Mouse (Mus musculus) limb, embryonic 15.5 days (tissue): ENCODE measurements around the gene Sdhb. TPM values are rescaled to one million over a fixed set of nuclear protein-coding genes. Genes with fewer than 3 reads are reported as not detected.

Experiments used
- ATAC-seq: fragments of 200-750 bp; cut with Nextera tagmentation; 2 replicates; pipeline ENCODE4 v1.8.0; 2017; ENCODE audit warnings: low read depth, moderate TSS enrichment; ENCODE audit not compliant: insufficient number of reproducible peaks, low FRiP score, low TSS enrichment
- H3K27ac ChIP-seq: fragments of 300-500 bp; sonication (generic); 2 replicates; pipeline ENCODE4 v1.5.1; 2015; ENCODE audit warnings: moderate library complexity, mild to moderate bottlenecking, inconsistent platforms
- H3K27me3 ChIP-seq: fragments of 300-500 bp; sonication (generic); 2 replicates; pipeline ENCODE4 v1.6.1; 2015; ENCODE audit warnings: inconsistent platforms
- H3K36me3 ChIP-seq: fragments of 300-500 bp; sonication (generic); 2 replicates; pipeline ENCODE4 v1.6.1; 2015; ENCODE audit warnings: inconsistent platforms
- H3K4me1 ChIP-seq: fragments of 300-500 bp; sonication (generic); 2 replicates; pipeline ENCODE4 v1.6.1; 2015; ENCODE audit warnings: inconsistent platforms
- H3K4me2 ChIP-seq: fragments of 300-500 bp; sonication (generic); 2 replicates; pipeline ENCODE4 v1.6.1; 2015; ENCODE audit warnings: mild to moderate bottlenecking, inconsistent platforms
- H3K4me3 ChIP-seq: fragments of 300-500 bp; sonication (generic); 2 replicates; pipeline ENCODE4 v1.5.1; 2015; ENCODE audit warnings: mild to moderate bottlenecking, inconsistent platforms
- H3K9ac ChIP-seq: fragments of 300-500 bp; sonication (generic); 2 replicates; pipeline ENCODE4 v1.6.1; 2015; ENCODE audit warnings: inconsistent platforms
- H3K9me3 ChIP-seq: fragments of 300-500 bp; sonication (generic); 2 replicates; pipeline ENCODE4 v1.6.1; 2016; ENCODE audit warnings: inconsistent platforms
- WGBS: fragments of 180-500 bp; shearing (Covaris S2); methylation state at CpG from one replicate; pipeline ENCODE4 v1.1.7; 2015; 5-methylcytosine and 5-hydroxymethylcytosine counted together
- polyA plus RNA-seq: library from polyadenylated mRNA; unstranded; fragments of >200 nt; fragmentation: Nextera tagmentation; extraction: Ambion mirVana; gene quantifications from 2 replicates; pipeline ENCODE4 v1.2.1, GENCODE M21; 2015

The Sdhb gene
- polyA plus RNA-seq, 1 experiment from 2014 or later, result 333 TPM

- Histone ChIP-seq H3K27ac (no peak overlapping the region), H3K36me3 (peaks cover 19% of the 10 kb centered on the region), H3K9me3 (no peaks in the 10 kb centered on the region), H3K4me3 (no peak overlapping the region), H3K9ac (no peak overlapping the region), H3K4me1 (peaks cover 33% of the 10 kb centered on the region), H3K27me3 (no peaks in the 10 kb centered on the region), H3K4me2 (no peak overlapping the region)
- no peak for ATAC-seq
- WGBS, result 38% methylated on average over 5 of the region's 5 CpGs
These were observed 1.9 kb downstream of the Sdhb start for GRCm38 (mm10) chr4:140962950-140963349.

- Histone ChIP-seq H3K27me3 (no peaks in the 10 kb centered on the region), H3K36me3 (peaks cover 29% of the 10 kb centered on the region), H3K4me2 (no peak overlapping the region), H3K9ac (no peak overlapping the region), H3K27ac (no peak overlapping the region), H3K9me3 (no peaks in the 10 kb centered on the region), H3K4me3 (no peak overlapping the region), H3K4me1 (peaks cover 29% of the 10 kb centered on the region)
- ATAC-seq, result no peak
- WGBS, result 80% methylated on average over 9 of the region's 9 CpGs
These were observed 3.1 kb downstream of the Sdhb start for GRCm38 (mm10) chr4:140963941-140964597.

- Histone ChIP-seq H3K9me3 (no peaks in the 10 kb centered on the region), H3K4me1 (peaks cover 29% of the 10 kb centered on the region), H3K9ac (no peak overlapping the region), H3K27me3 (no peaks in the 10 kb centered on the region), H3K27ac (no peak overlapping the region), H3K4me3 (no peak overlapping the region), H3K36me3 (peaks cover 31% of the 10 kb centered on the region), H3K4me2 (no peak overlapping the region)
- WGBS, result 18% methylated on average over 7 of the region's 7 CpGs
- no peak for ATAC-seq
These were observed 3.6 kb downstream of the Sdhb start for GRCm38 (mm10) chr4:140964620-140965019.

GRCm38 (mm10) chr4:140967386-140968159 is 6.6 kb downstream of the Sdhb start:
- no peaks in the 10 kb centered on the region for H3K9me3 ChIP-seq
- H3K4me1 ChIP-seq, result peaks cover 11% of the 10 kb centered on the region
- no peak overlapping the region for H3K27ac ChIP-seq
- peaks cover 59% of the 10 kb centered on the region for H3K36me3 ChIP-seq
- H3K4me3 ChIP-seq, result no peak overlapping the region
- 85% methylated on average over 11 of the region's 11 CpGs for WGBS
- no peak for ATAC-seq
- no peak overlapping the region for H3K9ac ChIP-seq
- H3K27me3 ChIP-seq, result no peaks in the 10 kb centered on the region
- no peak overlapping the region for H3K4me2 ChIP-seq

GRCm38 (mm10) chr4:140971691-140972090 is 10.7 kb downstream of the Sdhb start:
- 87% methylated on average over 13 of the region's 13 CpGs for WGBS

GRCm38 (mm10) chr4:140974408-140974807 is 13.4 kb downstream of the Sdhb start:
- Histone ChIP-seq H3K27ac (no peak overlapping the region), H3K4me3 (no peak overlapping the region), H3K27me3 (no peaks in the 10 kb centered on the region), H3K4me1 (no peaks in the 10 kb centered on the region), H3K9ac (no peak overlapping the region), H3K36me3 (peaks cover 95% of the 10 kb centered on the region), H3K4me2 (no peak overlapping the region), H3K9me3 (no peaks in the 10 kb centered on the region)
- WGBS, result 94% methylated on average over 6 of the region's 6 CpGs
- no peak for ATAC-seq

More at GRCm38 (mm10) chr4:140971691-140972090, 10.7 kb downstream of the Sdhb start:
- no peak for ATAC-seq
- H3K4me3 ChIP-seq, result no peak overlapping the region
- no peak overlapping the region for H3K27ac ChIP-seq
- no peaks in the 10 kb centered on the region for H3K9me3 ChIP-seq
- H3K4me1 ChIP-seq, result no peaks in the 10 kb centered on the region
- peaks cover 90% of the 10 kb centered on the region for H3K36me3 ChIP-seq
- no peak overlapping the region for H3K9ac ChIP-seq
- H3K4me2 ChIP-seq, result no peak overlapping the region
- no peaks in the 10 kb centered on the region for H3K27me3 ChIP-seq

GRCm38 (mm10) chr4:140975356-140975755 is 14.4 kb downstream of the Sdhb start:
- WGBS, result 94% methylated on average over 7 of the region's 7 CpGs
- Histone ChIP-seq H3K27me3 (no peaks in the 10 kb centered on the region), H3K9me3 (no peaks in the 10 kb centered on the region), H3K27ac (no peak overlapping the region), H3K36me3 (peaks cover 97% of the 10 kb centered on the region), H3K9ac (no peak overlapping the region), H3K4me1 (no peaks in the 10 kb centered on the region), H3K4me3 (no peak overlapping the region), H3K4me2 (no peak overlapping the region)
- no peak for ATAC-seq

GRCm38 (mm10) chr4:140977278-140977677 is 16.3 kb downstream of the Sdhb start:
- Histone ChIP-seq H3K4me2 (no peak overlapping the region), H3K9ac (no peak overlapping the region), H3K4me1 (no peaks in the 10 kb centered on the region), H3K9me3 (no peaks in the 10 kb centered on the region), H3K4me3 (no peak overlapping the region), H3K36me3 (peaks cover 79% of the 10 kb centered on the region), H3K27ac (peak overlapping the region; percentile 27; the same call in 1 of the 2 replicates), H3K27me3 (no peaks in the 10 kb centered on the region)
- no peak for ATAC-seq
- WGBS, result 64% methylated on average over 10 of the region's 10 CpGs

GRCm38 (mm10) chr4:140977886-140978692 is 17.1 kb downstream of the Sdhb start:
- no peak for ATAC-seq
- WGBS, result 87% methylated on average over 14 of the region's 14 CpGs
- Histone ChIP-seq H3K4me1 (peaks cover 3% of the 10 kb centered on the region), H3K36me3 (peaks cover 71% of the 10 kb centered on the region), H3K27ac (0 out of 2 replicates have a peak overlapping the region, but pooled peaks have one; percentile 7), H3K9ac (no peak overlapping the region), H3K9me3 (no peaks in the 10 kb centered on the region), H3K27me3 (no peaks in the 10 kb centered on the region), H3K4me2 (no peak overlapping the region), H3K4me3 (no peak overlapping the region)

- Histone ChIP-seq H3K9ac (no peak overlapping the region), H3K36me3 (peaks cover 37% of the 10 kb centered on the region), H3K27ac (no peak overlapping the region), H3K4me3 (no peak overlapping the region), H3K9me3 (no peaks in the 10 kb centered on the region), H3K27me3 (no peaks in the 10 kb centered on the region), H3K4me1 (peaks cover 19% of the 10 kb centered on the region), H3K4me2 (no peak overlapping the region)
- ATAC-seq, result no peak
- 93% methylated on average over 2 of the region's 2 CpGs for WGBS
These were observed 20.6 kb downstream of the Sdhb start for GRCm38 (mm10) chr4:140981605-140982004.

- no peak overlapping the region for H3K9ac ChIP-seq
- H3K36me3 ChIP-seq, result peaks cover 26% of the 10 kb centered on the region
- 41% methylated on average over 4 of the region's 4 CpGs for WGBS
- H3K4me2 ChIP-seq, result no peak overlapping the region
- H3K27ac ChIP-seq, result peak overlapping the region; percentile 69
- H3K4me1 ChIP-seq, result peaks cover 27% of the 10 kb centered on the region
- no peaks in the 10 kb centered on the region for H3K27me3 ChIP-seq
- ATAC-seq, result no peak
- no peak overlapping the region for H3K4me3 ChIP-seq
- no peaks in the 10 kb centered on the region for H3K9me3 ChIP-seq
These were observed 21.8 kb downstream of the Sdhb start for GRCm38 (mm10) chr4:140982808-140983207.
